ENCODE assay signal across 19 mouse cellular contexts in genomic region chr9:31305117-31305516, GRCm38 (mm10).
"Had no signal": no experiment of that assay in that cellular context is flagged by ENCODE, and none has a peak within 500 bp of the region (broad histone marks: within the 10 kb centered on the region; RNA-seq: fewer than 3 reads in every experiment).

No protein-coding gene starts in this region.

- H3K36me3 ChIP-seq: liver, embryonic 12.5 days; midbrain, embryonic 13.5 days; neural tube, embryonic 12.5 days had no signal

- ATAC-seq: liver, embryonic 12.5 days; midbrain, embryonic 13.5 days; midbrain, embryonic 16.5 days had no signal

- H3K27me3 ChIP-seq: liver, embryonic 12.5 days; midbrain, embryonic 13.5 days; neural tube, embryonic 12.5 days had no signal

- H3K9me3 ChIP-seq: liver, embryonic 12.5 days; midbrain, embryonic 10.5 days; midbrain, embryonic 13.5 days; neural tube, embryonic 12.5 days had no signal

- H3K4me2 ChIP-seq: liver, embryonic 12.5 days; lung, embryonic 14.5 days; midbrain, embryonic 13.5 days; neural tube, embryonic 12.5 days had no signal

- H3K4me3 ChIP-seq: liver, embryonic 12.5 days; midbrain, embryonic 10.5 days; midbrain, embryonic 13.5 days; myocyte; neural tube, embryonic 12.5 days had no signal

- DNase-seq: lung, adult 18-20 months; lung, embryonic 14.5 days; lung, postnatal 10 days; lung, postnatal 4 days; retina, postnatal 1 day; right cerebral cortex, adult 18-20 months; right cerebral cortex, postnatal 25 days; right cerebral cortex, postnatal 4 days; spleen, adult 18-20 months; thymus, adult 18-20 months; thymus, postnatal 14 days; thymus, postnatal 36 days had no signal

- H3K9ac ChIP-seq: liver, embryonic 12.5 days; liver, embryonic 14.5 days; lung, embryonic 14.5 days; midbrain, embryonic 13.5 days; neural tube, embryonic 12.5 days had no signal

- H3K4me1 ChIP-seq: neural tube, embryonic 12.5 days had no signal

- H3K27ac ChIP-seq: liver, embryonic 12.5 days; liver, embryonic 14.5 days; midbrain, embryonic 10.5 days; midbrain, embryonic 13.5 days; neural tube, embryonic 12.5 days had no signal
